Mouse (Mus musculus) thymus, adult 2 months (tissue): ENCODE measurements around the gene Mospd2. TPM values are rescaled to one million over a fixed set of nuclear protein-coding genes. Genes with fewer than 3 reads are reported as not detected.

Experiments used
- DNase-seq: peaks from one replicate; pipeline ENCODE4 v3.0.0; 2021
- H3K27ac ChIP-seq: fragments of 200-500 bp; 2 replicates; pipeline ENCODE4 v1.5.1; 2012; ENCODE audit warnings: low read length, control low read depth; ENCODE audit not compliant: control insufficient read depth, insufficient read depth
- H3K27me3 ChIP-seq: fragments of 200-500 bp; 2 replicates; pipeline ENCODE4 v1.6.1; 2012; ENCODE audit warnings: mild to moderate bottlenecking, low read length, moderate library complexity, mixed read lengths; ENCODE audit not compliant: control insufficient read depth, insufficient read depth
- H3K36me3 ChIP-seq: fragments of 200-500 bp; 2 replicates; pipeline ENCODE4 v1.6.1; 2012; ENCODE audit warnings: mild to moderate bottlenecking, low read length, moderate library complexity; ENCODE audit not compliant: control insufficient read depth, insufficient read depth
- H3K4me1 ChIP-seq: fragments of 200-500 bp; replicated peaks from 2 replicates; pipeline ENCODE4 v1.6.1; 2012; ENCODE audit warnings: low read length; ENCODE audit not compliant: control insufficient read depth, insufficient read depth
- H3K4me3 ChIP-seq: fragments of 200-500 bp; 2 replicates; pipeline ENCODE4 v1.5.1; 2012; ENCODE audit warnings: mild to moderate bottlenecking, low read length, control low read depth, moderate library complexity; ENCODE audit not compliant: control insufficient read depth, insufficient read depth
- CTCF ChIP-seq: fragments of 200-500 bp; IDR thresholded peaks from 2 replicates; pipeline ENCODE4 v1.5.1; 2012; ENCODE audit warnings: mild to moderate bottlenecking, control low read depth, low read length, moderate library complexity, borderline replicate concordance; ENCODE audit not compliant: control insufficient read depth, poor library complexity, insufficient read depth; ENCODE audit errors: extremely low read depth
- POLR2A ChIP-seq: fragments of 200-500 bp; IDR thresholded peaks from 2 replicates; pipeline ENCODE4 v1.6.1; 2012; ENCODE audit warnings: mild to moderate bottlenecking, low read length, control low read depth, moderate library complexity; ENCODE audit not compliant: control insufficient read depth, poor library complexity, insufficient read depth; ENCODE audit errors: extremely low read depth
- WGBS: fragments of 180-500 bp; shearing (Covaris S2); methylation state at CpG from one replicate; pipeline ENCODE4 v1.1.7; 2018; 5-methylcytosine and 5-hydroxymethylcytosine counted together
- polyA plus RNA-seq: library from polyadenylated mRNA; depleted of rRNA; stranded (reverse); fragments of >200 nt; gene quantifications from 2 replicates; pipeline ENCODE4 v1.2.3, GENCODE M21; 2012; rRNA removed

Gene Mospd2
- polyA plus RNA-seq: 2.7 and 3.9 TPM in 2 replicates

GRCm38 (mm10) chrX:164980193-164980775 is at the start of gene Mospd2, which contains the start of gene Fancb:
TSS of gene Mospd2 (minus strand) at chrX:164980375.
TSS of gene Fancb (plus strand) at chrX:164980592.
- Histone ChIP-seq H3K4me1 (peaks cover 4% of the 10 kb centered on the region; the same call in 1 of the 2 replicates), H3K4me3 (peak within 1 kb of the TSS; percentile 92), H3K36me3 (no peaks in the 10 kb centered on the region), H3K27me3 (no peaks in the 10 kb centered on the region), H3K27ac (peak within 1 kb of the TSS; percentile 1; the same call in 1 of the 2 replicates)
- TF ChIP-seq POLR2A (no peak), CTCF (no peak)
- WGBS: 4% methylated on average over 22 of the region's 26 CpGs
- peak; percentile 77 for DNase-seq

- no peaks in the 10 kb centered on the region for H3K27me3 ChIP-seq
- no peak for TF ChIP-seq CTCF
- no peak for TF ChIP-seq POLR2A
- H3K27ac ChIP-seq: no peak within 1 kb of the TSS
- no peak for DNase-seq
- no peaks in the 10 kb centered on the region for H3K36me3 ChIP-seq
- H3K4me1 ChIP-seq: no peaks in the 10 kb centered on the region
- no peak within 1 kb of the TSS for H3K4me3 ChIP-seq
These were observed 24.7 kb upstream of the Mospd2 start, which contains the start of gene Gm17604 for GRCm38 (mm10) chrX:165004779-165005324. TSS of gene Gm17604 (minus strand) at chrX:165004829.

- DNase-seq: no peak
- WGBS: 81% methylated on average over 4 of the region's 4 CpGs
- Histone ChIP-seq H3K4me3 (no peak overlapping the region), H3K36me3 (no peaks in the 10 kb centered on the region), H3K27ac (no peak overlapping the region), H3K4me1 (no peaks in the 10 kb centered on the region), H3K27me3 (no peaks in the 10 kb centered on the region)
- TF ChIP-seq POLR2A (no peak), CTCF (no peak)
These were observed 23.0 kb upstream of the Mospd2 start for GRCm38 (mm10) chrX:165003141-165003540.

GRCm38 (mm10) chrX:164978866-164979265 is 1.3 kb downstream of the Mospd2 start:
- Histone ChIP-seq H3K4me3 (no peak overlapping the region), H3K36me3 (no peaks in the 10 kb centered on the region)
- TF ChIP-seq POLR2A (no peak), CTCF (no peak)

GRCm38 (mm10) chrX:164971206-164971605 is 9.0 kb downstream of the Mospd2 start:
- Histone ChIP-seq H3K4me1 (no peaks in the 10 kb centered on the region), H3K27me3 (no peaks in the 10 kb centered on the region), H3K27ac (no peak overlapping the region), H3K4me3 (no peak overlapping the region), H3K36me3 (no peaks in the 10 kb centered on the region)
- DNase-seq: no peak
- TF ChIP-seq CTCF (no peak), POLR2A (no peak)
- 91% methylated on average over 3 of the region's 3 CpGs for WGBS

More at GRCm38 (mm10) chrX:164978866-164979265, 1.3 kb downstream of the Mospd2 start:
- WGBS: 98% methylated on average over 2 of the region's 2 CpGs
- no peaks in the 10 kb centered on the region for H3K27me3 ChIP-seq
- DNase-seq: no peak
- no peak overlapping the region for H3K27ac ChIP-seq
- peaks cover 4% of the 10 kb centered on the region; the same call in 1 of the 2 replicates for H3K4me1 ChIP-seq

GRCm38 (mm10) chrX:164965750-164966448 is 14.3 kb downstream of the Mospd2 start:
- no peak for DNase-seq
- 90% methylated on average over 3 of the region's 3 CpGs for WGBS
- no peaks in the 10 kb centered on the region for H3K4me1 ChIP-seq
- no peak overlapping the region for H3K4me3 ChIP-seq
- no peak overlapping the region for H3K27ac ChIP-seq
- TF ChIP-seq CTCF: no peak
- TF ChIP-seq POLR2A: no peak
- H3K36me3 ChIP-seq: no peaks in the 10 kb centered on the region
- no peaks in the 10 kb centered on the region for H3K27me3 ChIP-seq
